In genomic region chr12:71707727-71708369, GRCm38 (mm10) we compare ENCODE assay signal across 9 mouse cellular contexts.
DNase-seq lines count a peak whose midpoint lies in the region; ATAC-seq lines count a peak whose summit lies in the region.
"Had no signal": no experiment of that assay in that cellular context is flagged by ENCODE, and none has a peak within 500 bp of the region (broad histone marks: within the 10 kb centered on the region; RNA-seq: fewer than 3 reads in every experiment).

No protein-coding gene starts in this region.

- no peaks in the 10 kb centered on the region for H3K36me3 ChIP-seq in embryonic facial prominence, embryonic 11.5 days (replicated peaks; ENCODE audit: control insufficient read depth, insufficient read depth, low read depth, low read length)
- H3K36me3 ChIP-seq in midbrain, embryonic 10.5 days = no peaks in the 10 kb centered on the region
- H3K36me3 ChIP-seq in splenic B cell, adult 2 months (ENCODE audit: control insufficient read depth, insufficient read depth, low read length, poor library complexity, severe bottlenecking) = no peaks in the 10 kb centered on the region

- H3K4me2 ChIP-seq in embryonic facial prominence, embryonic 11.5 days (ENCODE audit: low read depth, low read length) = no peak overlapping the region

- H3K9ac ChIP-seq in embryonic facial prominence, embryonic 11.5 days (replicated peaks; ENCODE audit: low read length) = no peak overlapping the region

- no peak overlapping the region for H3K4me3 ChIP-seq in embryonic facial prominence, embryonic 11.5 days (ENCODE audit: low read depth, low read length)
- H3K4me3 ChIP-seq in midbrain, embryonic 10.5 days = no peak overlapping the region
- H3K4me3 ChIP-seq: megakaryocyte, embryonic 14.5 days had no signal

- DNase-seq in heart, adult 8-10 months (ENCODE audit: low spot score) = peak; percentile 50
- DNase-seq in heart, adult 11 months = no peak
- DNase-seq in adrenal gland, postnatal 25 days = peak; percentile 62
- DNase-seq in embryonic facial prominence, embryonic 11.5 days (ENCODE audit: low spot score) = peak; percentile 80
- peak; percentile 81 for DNase-seq in heart, postnatal 4 days
- DNase-seq in layer of hippocampus, postnatal 14 days (ENCODE audit: low spot score in 2 of 2) = peak; percentile 78 to 81
- peak; percentile 59 for DNase-seq in midbrain, embryonic 10.5 days (ENCODE audit: low spot score)
- peak; percentile 28 for DNase-seq in splenic B cell, adult 2 months (ENCODE audit: low read depth, low spot score)

- no peak overlapping the region for H3K27ac ChIP-seq in embryonic facial prominence, embryonic 11.5 days (replicated peaks; ENCODE audit: low read depth, low read length)
- H3K27ac ChIP-seq in midbrain, embryonic 10.5 days (replicated peaks) = no peak overlapping the region

- ATAC-seq in embryonic facial prominence, embryonic 11.5 days (replicated peaks; ENCODE audit: insufficient number of reproducible peaks, low FRiP score, low TSS enrichment, low read depth) = no peak

- H3K27me3 ChIP-seq in embryonic facial prominence, embryonic 11.5 days (ENCODE audit: control insufficient read depth, insufficient read depth, low read length) = no peaks in the 10 kb centered on the region
- no peaks in the 10 kb centered on the region for H3K27me3 ChIP-seq in midbrain, embryonic 10.5 days (ENCODE audit: low read depth, poor library complexity, severe bottlenecking)
- H3K27me3 ChIP-seq in splenic B cell, adult 2 months (ENCODE audit: control insufficient read depth, insufficient read depth, low read length, poor library complexity, severe bottlenecking) = no peaks in the 10 kb centered on the region

- H3K9me3 ChIP-seq in embryonic facial prominence, embryonic 11.5 days (replicated peaks; ENCODE audit: control insufficient read depth, low read length) = no peaks in the 10 kb centered on the region
- no peaks in the 10 kb centered on the region for H3K9me3 ChIP-seq in midbrain, embryonic 10.5 days (replicated peaks)

- WGBS in embryonic facial prominence, embryonic 11.5 days = 26% methylated on average over 10 of the region's 10 CpGs
- 30% methylated on average over 10 of the region's 10 CpGs for WGBS in midbrain, embryonic 10.5 days

- no peaks in the 10 kb centered on the region for H3K4me1 ChIP-seq in embryonic facial prominence, embryonic 11.5 days (ENCODE audit: control insufficient read depth, insufficient read depth, low read length)
- H3K4me1 ChIP-seq in midbrain, embryonic 10.5 days = no peaks in the 10 kb centered on the region
- H3K4me1 ChIP-seq: megakaryocyte, embryonic 14.5 days had no signal
